Mouse (Mus musculus) forebrain, embryonic 15.5 days (tissue): ENCODE results near the gene Gpr137. TPM values are rescaled to one million over a fixed set of nuclear protein-coding genes. Genes with fewer than 3 reads are reported as not detected.

ENCODE experiments used
- ATAC-seq: fragments of 200-750 bp; cut with Nextera tagmentation; replicated peaks from 2 replicates; pipeline ENCODE4 v1.8.0; 2017; ENCODE audit warnings: mild to moderate bottlenecking, moderate TSS enrichment, moderate library complexity
- H3K27ac ChIP-seq: fragments of 300-500 bp; sonication (generic); replicated peaks from 2 replicates; pipeline ENCODE4 v1.5.1; 2015; ENCODE audit warnings: mild to moderate bottlenecking, inconsistent platforms
- H3K27me3 ChIP-seq: fragments of 300-500 bp; sonication (generic); 2 replicates; pipeline ENCODE4 v1.6.1; 2015; ENCODE audit warnings: inconsistent platforms
- H3K36me3 ChIP-seq: fragments of 300-500 bp; sonication (generic); 2 replicates; pipeline ENCODE4 v1.6.1; 2015; ENCODE audit warnings: mild to moderate bottlenecking, inconsistent platforms
- H3K4me1 ChIP-seq: fragments of 300-500 bp; sonication (generic); 2 replicates; pipeline ENCODE4 v1.6.1; 2015; ENCODE audit warnings: inconsistent platforms
- H3K4me2 ChIP-seq: fragments of 300-500 bp; sonication (generic); replicated peaks from 2 replicates; pipeline ENCODE4 v1.6.1; 2015; ENCODE audit warnings: mild to moderate bottlenecking, inconsistent platforms
- H3K4me3 ChIP-seq: fragments of 300-500 bp; sonication (generic); 2 replicates; pipeline ENCODE4 v1.5.1; 2015; ENCODE audit warnings: mild to moderate bottlenecking, inconsistent platforms
- H3K9ac ChIP-seq: fragments of 300-500 bp; sonication (generic); replicated peaks from 2 replicates; pipeline ENCODE4 v1.6.1; 2015; ENCODE audit warnings: mild to moderate bottlenecking, inconsistent platforms
- H3K9me3 ChIP-seq: fragments of 300-500 bp; sonication (generic); 2 replicates; pipeline ENCODE4 v1.6.1; 2016; ENCODE audit warnings: inconsistent platforms
- WGBS: fragments of 180-500 bp; shearing (Covaris S2); methylation state at CpG from one replicate; pipeline ENCODE4 v1.1.7; 2015; ENCODE audit warnings: mixed read lengths; 5-methylcytosine and 5-hydroxymethylcytosine counted together
- polyA plus RNA-seq: library from polyadenylated mRNA; unstranded; fragments of >200 nt; fragmentation: Nextera tagmentation; extraction: Ambion mirVana; gene quantifications from 2 replicates; pipeline ENCODE4 v1.2.1, GENCODE M21; 2015

The Gpr137 gene
- polyA plus RNA-seq, 1 experiment from 2014 or later, result 48.0 TPM

DNA sequence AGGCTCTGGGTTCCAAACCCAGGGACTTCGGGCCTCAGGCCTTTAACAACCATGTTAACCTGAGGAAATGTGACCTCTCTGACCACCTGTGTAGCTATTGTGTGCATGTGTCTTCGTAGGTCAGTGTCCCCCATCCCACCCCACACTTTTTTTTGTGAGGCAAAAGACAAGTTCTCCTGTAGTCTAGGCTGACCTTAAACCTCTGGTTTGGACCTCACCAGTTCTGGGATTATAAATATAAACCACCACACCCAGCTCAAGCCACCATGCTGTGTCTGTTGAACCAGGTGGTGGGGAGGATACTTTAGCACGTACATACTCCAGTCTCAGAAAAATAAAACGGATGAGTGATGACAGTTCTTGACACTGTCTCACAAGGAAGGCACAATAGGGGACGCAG, 7.7 kb upstream of the Gpr137 start:
- WGBS, result 52% methylated on average over 5 of the region's 5 CpGs
- H3K4me2 ChIP-seq, result peak overlapping the region; percentile 94
- no peak for ATAC-seq

GRCm38 (mm10) chr19:6949532-6949931, 7.3 kb upstream of the Gpr137 start:
- Histone ChIP-seq H3K36me3 (peaks cover 6% of the 10 kb centered on the region; the same call in 1 of the 2 replicates), H3K4me2 (no peak overlapping the region), H3K9ac (no peak overlapping the region), H3K4me1 (peaks cover 21% of the 10 kb centered on the region), H3K27ac (no peak overlapping the region), H3K27me3 (no peaks in the 10 kb centered on the region), H3K9me3 (no peaks in the 10 kb centered on the region), H3K4me3 (no peak overlapping the region)
- 90% methylated on average over 5 of the region's 5 CpGs for WGBS
- ATAC-seq, result no peak

More for the DNA sequence above, 7.7 kb upstream of the Gpr137 start:
- H3K4me1 ChIP-seq, result peaks cover 21% of the 10 kb centered on the region
- H3K27me3 ChIP-seq, result no peaks in the 10 kb centered on the region
- peak overlapping the region; percentile 74 for H3K9ac ChIP-seq
- peaks cover 6% of the 10 kb centered on the region; the same call in 1 of the 2 replicates for H3K36me3 ChIP-seq
- H3K4me3 ChIP-seq, result peak overlapping the region; percentile 63
- no peaks in the 10 kb centered on the region for H3K9me3 ChIP-seq
- H3K27ac ChIP-seq, result peak overlapping the region; percentile 95

DNA sequence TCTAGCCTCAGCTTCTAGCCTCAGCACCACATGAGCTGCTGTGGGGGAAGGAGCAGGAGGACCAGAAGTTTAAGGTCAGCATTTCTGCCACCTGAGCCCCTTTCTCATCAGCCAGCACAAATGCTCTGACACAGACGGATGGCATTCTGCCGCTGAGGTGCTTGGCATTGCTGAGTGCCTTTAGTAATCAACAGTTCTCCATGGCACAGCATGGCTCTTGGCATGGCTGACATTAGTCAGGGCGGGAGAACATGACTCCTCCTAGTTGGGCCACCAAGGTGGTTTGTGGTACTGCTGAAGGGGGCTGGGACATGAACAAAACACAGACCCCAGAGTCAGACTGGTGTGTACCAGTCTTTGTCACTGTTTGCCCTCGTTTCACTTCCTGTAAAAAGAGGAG, 5.9 kb upstream of the Gpr137 start:
- H3K27ac ChIP-seq, result no peak overlapping the region
- H3K9ac ChIP-seq, result no peak overlapping the region
- no peak overlapping the region for H3K4me2 ChIP-seq
- ATAC-seq, result no peak
- H3K36me3 ChIP-seq, result peaks cover 6% of the 10 kb centered on the region; the same call in 1 of the 2 replicates
- 77% methylated on average over 4 of the region's 4 CpGs for WGBS
- no peaks in the 10 kb centered on the region for H3K9me3 ChIP-seq
- peaks cover 23% of the 10 kb centered on the region for H3K4me1 ChIP-seq
- H3K4me3 ChIP-seq, result no peak overlapping the region
- no peaks in the 10 kb centered on the region for H3K27me3 ChIP-seq

- H3K9ac ChIP-seq, result no peak overlapping the region
- WGBS, result 51% methylated on average over 4 of the region's 4 CpGs
- no peak overlapping the region for H3K4me3 ChIP-seq
- H3K36me3 ChIP-seq, result peaks cover 6% of the 10 kb centered on the region; the same call in 1 of the 2 replicates
- no peaks in the 10 kb centered on the region for H3K9me3 ChIP-seq
- H3K4me1 ChIP-seq, result peaks cover 25% of the 10 kb centered on the region
- H3K27ac ChIP-seq, result no peak overlapping the region
- no peak for ATAC-seq
- H3K27me3 ChIP-seq, result no peaks in the 10 kb centered on the region
- H3K4me2 ChIP-seq, result no peak overlapping the region
These were observed 5.5 kb upstream of the Gpr137 start for GRCm38 (mm10) chr19:6947742-6948141.

DNA sequence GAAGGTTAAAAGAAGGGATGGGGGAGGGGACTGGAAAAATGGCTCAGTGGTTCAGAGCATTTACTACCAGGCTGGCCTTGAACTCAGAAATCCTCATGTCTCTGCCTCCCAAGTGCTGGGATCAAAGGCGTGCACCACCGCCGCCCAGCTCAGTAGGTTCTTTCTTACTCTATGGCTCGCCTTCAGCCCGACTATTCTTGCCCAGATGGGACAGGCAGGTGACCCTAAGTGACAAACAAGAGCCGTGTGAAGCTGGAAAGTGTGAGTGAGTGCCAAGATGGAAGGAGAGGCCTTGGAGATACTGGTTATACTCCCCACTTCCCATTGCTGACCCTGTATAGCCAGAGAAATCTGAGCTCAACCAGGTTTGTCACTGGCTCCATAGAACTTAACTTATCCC, 1.4 kb upstream of the Gpr137 start:
- no peak overlapping the region for H3K4me3 ChIP-seq
- H3K27ac ChIP-seq, result no peak overlapping the region
- no peaks in the 10 kb centered on the region for H3K27me3 ChIP-seq
- no peak overlapping the region for H3K9ac ChIP-seq
- no peak for ATAC-seq
- H3K4me2 ChIP-seq, result no peak overlapping the region
- peaks cover 35% of the 10 kb centered on the region for H3K4me1 ChIP-seq
- H3K36me3 ChIP-seq, result peaks cover 6% of the 10 kb centered on the region; the same call in 1 of the 2 replicates
- 94% methylated on average over 6 of the region's 6 CpGs for WGBS
- H3K9me3 ChIP-seq, result no peaks in the 10 kb centered on the region

GRCm38 (mm10) chr19:6942764-6943163, 484 bp upstream of the Gpr137 start:
- H3K9me3 ChIP-seq, result no peaks in the 10 kb centered on the region
- peak overlapping the region; percentile 77 for H3K4me3 ChIP-seq
- ATAC-seq, result no peak
- H3K27ac ChIP-seq, result peak overlapping the region; percentile 91
- peak overlapping the region; percentile 90 for H3K9ac ChIP-seq
- H3K36me3 ChIP-seq, result peaks cover 6% of the 10 kb centered on the region; the same call in 1 of the 2 replicates
- peaks cover 42% of the 10 kb centered on the region for H3K4me1 ChIP-seq
- 24% methylated on average over 5 of the region's 5 CpGs for WGBS
- H3K4me2 ChIP-seq, result peak overlapping the region; percentile 93
- H3K27me3 ChIP-seq, result no peaks in the 10 kb centered on the region

- peak; percentile 86 for ATAC-seq
- H3K9me3 ChIP-seq, result no peaks in the 10 kb centered on the region
- under 1% methylated on average over 83 of the region's 83 CpGs for WGBS
- H3K27ac ChIP-seq, result peak within 1 kb of the TSS; percentile 91
- H3K4me2 ChIP-seq, result peak within 1 kb of the TSS; percentile 93
- no peaks in the 10 kb centered on the region for H3K27me3 ChIP-seq
- peak within 1 kb of the TSS; percentile 90 for H3K9ac ChIP-seq
- peaks cover 42% of the 10 kb centered on the region for H3K4me1 ChIP-seq
- peak within 1 kb of the TSS; percentile 77 for H3K4me3 ChIP-seq
- H3K36me3 ChIP-seq, result 0 out of 2 replicates have a peak, but pooled peaks cover 4% of the 10 kb centered on the region
These were observed 670 bp downstream of the Gpr137 start, which contains the start of gene Bad for GRCm38 (mm10) chr19:6941372-6942248. TSS of gene Bad (plus strand) at chr19:6941861.

GRCm38 (mm10) chr19:6940396-6941351, 1.6 kb downstream of the Gpr137 start:
- 22% methylated on average over 28 of the region's 29 CpGs for WGBS
- Histone ChIP-seq H3K4me1 (peaks cover 42% of the 10 kb centered on the region), H3K4me3 (peak overlapping the region; percentile 77), H3K36me3 (0 out of 2 replicates have a peak, but pooled peaks cover 3% of the 10 kb centered on the region), H3K9ac (peak overlapping the region; percentile 90), H3K9me3 (no peaks in the 10 kb centered on the region), H3K27ac (peak overlapping the region; percentile 91), H3K4me2 (peak overlapping the region; percentile 93), H3K27me3 (peaks cover 7% of the 10 kb centered on the region)
- ATAC-seq, result peak; percentile 34

- Histone ChIP-seq H3K9me3 (no peaks in the 10 kb centered on the region), H3K27me3 (peaks cover 21% of the 10 kb centered on the region), H3K4me2 (peak overlapping the region; percentile 93; the same call in 1 of the 2 replicates), H3K27ac (no peak overlapping the region), H3K9ac (no peak overlapping the region), H3K4me1 (peaks cover 43% of the 10 kb centered on the region), H3K36me3 (no peaks in the 10 kb centered on the region), H3K4me3 (peak overlapping the region; percentile 77; the same call in 1 of the 2 replicates)
- WGBS, result 88% methylated on average over 20 of the region's 20 CpGs
- ATAC-seq, result no peak
These were observed 2.9 kb downstream of the Gpr137 start for GRCm38 (mm10) chr19:6939106-6940002.

DNA sequence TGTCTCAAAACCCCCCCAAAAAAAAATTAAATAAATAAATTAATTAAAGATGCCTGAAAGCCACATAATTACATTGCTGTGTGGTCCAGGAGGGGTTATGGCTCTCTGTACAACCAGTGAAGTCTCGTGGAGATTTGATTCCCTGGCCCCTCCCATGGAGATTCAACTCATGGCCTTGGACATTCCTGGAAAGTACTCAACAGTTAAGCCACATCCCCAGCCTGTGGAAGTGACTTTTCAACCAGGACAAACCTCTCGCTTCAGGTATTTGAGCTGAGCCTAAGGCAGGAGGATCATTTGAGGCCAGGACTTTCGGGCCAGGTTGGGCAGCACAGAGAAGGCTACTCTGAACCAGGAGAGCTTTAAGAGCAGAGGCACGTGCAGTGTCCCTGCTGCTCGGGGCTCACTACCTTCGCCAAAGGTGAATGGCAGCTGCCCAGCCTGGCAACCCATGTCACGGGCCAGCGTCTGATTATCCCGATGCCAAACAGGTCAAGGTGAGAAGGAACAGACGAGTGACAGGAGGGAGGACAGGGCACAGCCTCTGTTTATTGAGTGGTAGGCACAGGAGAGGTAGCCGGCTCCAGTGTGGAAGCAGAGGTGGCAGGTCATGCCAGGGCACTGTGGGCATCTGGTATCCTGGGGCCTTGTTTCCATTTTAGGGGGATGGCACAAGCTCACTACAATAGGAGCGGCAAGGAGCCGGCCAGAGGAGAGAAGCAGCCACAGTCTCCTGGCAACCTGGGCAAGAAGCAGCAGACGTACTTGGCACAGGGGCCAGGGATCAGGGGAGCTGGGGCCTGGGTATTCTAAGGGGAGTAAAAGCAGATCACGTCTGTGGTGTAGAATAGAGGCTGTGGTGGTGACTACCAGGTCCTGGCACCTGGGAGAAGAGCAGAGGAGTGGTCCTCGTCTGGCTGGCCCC, 4.5 kb downstream of the Gpr137 start:
- H3K4me3 ChIP-seq, result no peak overlapping the region
- no peak overlapping the region for H3K4me2 ChIP-seq
- WGBS, result 79% methylated on average over 16 of the region's 16 CpGs
- peaks cover 36% of the 10 kb centered on the region for H3K27me3 ChIP-seq
- no peak overlapping the region for H3K9ac ChIP-seq
- H3K36me3 ChIP-seq, result no peaks in the 10 kb centered on the region
- no peaks in the 10 kb centered on the region for H3K9me3 ChIP-seq
- ATAC-seq, result no peak
- no peak overlapping the region for H3K27ac ChIP-seq
- peaks cover 50% of the 10 kb centered on the region for H3K4me1 ChIP-seq
